Mouse (Mus musculus): ENCODE measurements at regions not wholly inside any gene's neighbourhood (a gene's known extent, or its start where the extent isn't known, plus 50 kb on each side); places are given as distances from the start of the nearest gene placed in this dataset.
A peak's percentile ranks its signal among the peaks of the same experiment; 100 is the strongest.

DNA sequence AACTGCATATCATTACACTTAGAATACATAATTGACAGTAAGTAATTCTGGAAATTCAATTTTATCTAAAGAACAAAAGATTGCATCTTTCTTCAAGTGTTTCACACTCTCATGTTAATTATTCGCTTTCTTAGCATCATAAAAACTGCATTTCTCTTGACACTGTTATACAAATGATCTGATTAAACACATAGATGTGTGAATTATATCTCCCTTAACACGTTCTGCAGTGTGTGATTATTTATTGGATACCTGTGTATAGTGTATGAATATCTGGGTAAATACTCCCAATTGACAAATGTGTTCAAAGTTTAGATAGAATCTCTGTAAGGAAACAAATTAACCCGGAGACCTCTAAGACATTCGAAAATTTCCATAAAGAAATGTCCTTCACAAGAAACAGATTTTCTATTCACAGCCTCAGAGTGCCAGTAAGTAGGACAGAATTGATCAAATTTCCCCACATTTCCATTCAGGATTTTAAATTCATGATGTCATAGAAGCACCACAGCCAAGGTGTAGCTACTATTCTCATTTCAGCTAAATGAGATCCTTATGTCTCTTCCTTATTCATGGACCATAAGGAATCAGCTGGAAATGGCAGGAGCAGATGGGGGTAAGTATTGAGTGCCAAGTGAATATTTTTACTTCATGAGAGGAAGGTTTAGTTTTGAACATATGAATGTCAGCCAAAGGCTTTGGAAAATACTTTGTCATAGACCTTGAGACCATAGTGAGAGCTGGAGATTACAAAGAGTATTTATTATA lies 2231.6 kb downstream of the Pcdh9 start:
- DNase-seq (ENCODE audit: low spot score) = no peak

DNA sequence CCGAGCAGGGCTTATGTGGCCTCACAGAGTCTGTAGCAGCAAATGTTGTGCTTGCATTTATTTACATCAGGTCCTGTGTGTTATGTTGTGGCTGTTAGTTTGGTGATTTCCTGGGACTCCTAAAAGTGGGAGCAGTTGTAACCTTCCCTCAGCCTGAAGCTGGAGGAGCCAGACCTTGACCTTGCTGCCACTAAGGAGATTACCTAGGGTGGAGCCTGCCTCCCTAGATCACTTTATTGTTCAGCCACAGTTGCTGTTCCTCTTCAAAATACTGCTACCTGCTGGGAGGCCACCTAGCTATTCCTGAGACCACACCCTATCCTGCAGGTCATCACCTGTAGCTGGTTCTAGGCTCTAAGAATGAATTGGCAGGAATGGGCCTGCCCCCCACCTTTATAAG lies 2234.5 kb downstream of the Pcdh9 start:
- DNase-seq (ENCODE audit: low spot score) = no peak

DNA sequence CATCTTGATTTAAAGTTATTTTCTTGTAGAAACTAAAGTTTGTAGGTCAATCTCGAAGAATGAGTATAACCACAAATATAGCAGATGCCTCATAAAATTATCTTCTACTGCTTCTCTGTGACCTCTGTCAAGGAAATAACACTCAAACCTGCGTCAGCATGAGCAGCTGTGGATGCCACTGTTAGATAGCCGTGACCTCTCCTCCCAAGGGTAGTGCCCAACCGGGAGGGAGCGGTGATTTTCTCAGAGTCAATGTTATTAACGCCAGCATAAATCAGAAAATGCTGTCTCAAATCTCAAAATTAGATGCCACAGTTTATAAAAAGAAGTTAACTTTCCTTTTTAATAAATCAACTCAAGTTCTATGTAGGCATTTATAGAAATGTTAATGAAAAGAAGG lies 2259.5 kb downstream of the Pcdh9 start:
- DNase-seq (ENCODE audit: low spot score) = peak; percentile 8

DNA sequence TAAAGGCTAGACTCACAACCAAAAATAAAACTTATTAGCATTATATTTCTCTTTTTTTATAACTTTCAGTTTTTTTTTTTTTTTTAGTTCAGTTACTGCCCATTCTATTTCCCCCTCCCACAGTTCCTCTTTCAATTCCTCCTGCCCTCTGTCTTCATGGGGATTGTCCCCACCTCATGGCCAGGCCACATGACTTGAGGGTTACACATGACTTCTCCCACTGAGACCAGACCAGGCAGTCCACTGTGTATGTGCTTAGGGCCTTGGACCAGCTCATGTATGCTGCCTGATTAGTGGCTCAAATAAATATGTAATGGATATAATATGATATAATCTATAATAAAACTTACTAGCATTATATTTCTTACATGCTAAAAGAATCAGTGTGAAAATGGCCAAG lies 2276.1 kb downstream of the Pcdh9 start:
- no peak for DNase-seq (ENCODE audit: low spot score)

DNA sequence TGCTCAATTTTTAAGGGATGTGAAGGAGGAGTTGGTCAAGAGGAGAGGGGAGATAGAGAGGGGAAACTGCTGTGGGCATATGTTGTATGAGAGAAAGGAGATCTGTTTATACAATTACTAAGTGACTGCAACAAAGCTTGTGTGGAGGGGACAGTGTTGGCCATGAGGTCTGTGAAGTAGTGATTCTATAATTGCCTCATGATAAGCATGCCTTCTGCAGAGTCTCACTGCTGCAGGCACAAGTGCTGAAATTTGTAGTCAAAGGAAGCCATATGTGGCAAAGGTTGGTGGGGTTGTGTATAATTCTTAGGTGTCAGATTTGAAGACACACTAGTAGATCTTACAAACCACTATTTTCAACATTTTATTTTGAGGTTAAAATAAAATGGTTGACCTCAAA lies 2285.9 kb downstream of the Pcdh9 start:
- no peak for DNase-seq (ENCODE audit: low spot score)

DNA sequence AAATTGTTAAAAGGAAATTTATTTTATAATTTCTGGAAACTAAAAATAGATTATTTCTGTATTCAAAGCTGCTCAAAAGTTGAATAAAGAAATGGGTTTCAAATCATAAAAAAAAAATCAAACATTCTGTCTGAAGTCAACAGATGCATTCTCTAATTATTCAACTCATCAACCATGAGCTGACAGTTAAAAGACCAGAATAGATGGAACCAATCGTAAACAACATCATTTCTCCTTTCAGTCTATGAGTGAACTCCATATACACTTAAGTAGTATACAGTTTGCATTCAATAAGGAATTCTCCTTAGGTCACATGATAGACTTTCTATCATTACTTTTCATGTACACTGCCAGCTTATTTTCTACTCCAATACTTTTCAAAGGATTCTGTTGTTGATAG lies 2308.0 kb downstream of the Pcdh9 start:
- no peak for DNase-seq (ENCODE audit: low spot score)

DNA sequence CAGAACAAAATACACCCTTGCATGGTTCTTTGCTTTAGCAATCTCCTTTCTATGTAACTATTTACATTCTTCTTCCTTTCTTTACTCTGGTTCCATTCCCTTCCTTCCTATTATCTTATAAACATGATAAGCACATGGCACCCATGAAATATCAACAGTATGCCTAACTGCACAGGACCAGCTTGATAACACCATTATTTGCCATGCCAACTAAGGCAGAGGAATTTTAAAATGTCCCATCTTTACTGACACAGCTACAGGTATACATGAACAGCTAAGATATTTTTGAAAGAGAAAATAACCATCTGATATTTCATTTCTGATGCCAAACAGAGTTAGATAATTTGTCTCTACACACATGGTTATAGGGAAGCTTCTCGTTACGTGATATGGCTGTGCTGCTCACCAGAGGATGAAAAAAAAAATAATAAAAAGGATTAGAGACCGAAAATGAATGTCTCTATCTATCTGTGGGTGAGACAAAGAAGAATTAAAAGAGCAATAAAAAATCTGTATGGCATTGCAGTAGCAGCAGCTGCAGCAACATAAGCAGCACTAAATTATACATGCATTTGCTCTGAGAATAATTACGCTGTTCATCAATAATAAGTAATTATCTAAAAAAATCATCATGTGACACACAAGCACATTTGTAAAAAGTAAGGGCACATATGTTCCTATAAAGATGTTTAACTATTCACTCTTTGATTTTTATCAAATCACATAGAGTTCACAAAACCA lies 2308.6 kb downstream of the Pcdh9 start:
- no peak for DNase-seq (ENCODE audit: low spot score)

DNA sequence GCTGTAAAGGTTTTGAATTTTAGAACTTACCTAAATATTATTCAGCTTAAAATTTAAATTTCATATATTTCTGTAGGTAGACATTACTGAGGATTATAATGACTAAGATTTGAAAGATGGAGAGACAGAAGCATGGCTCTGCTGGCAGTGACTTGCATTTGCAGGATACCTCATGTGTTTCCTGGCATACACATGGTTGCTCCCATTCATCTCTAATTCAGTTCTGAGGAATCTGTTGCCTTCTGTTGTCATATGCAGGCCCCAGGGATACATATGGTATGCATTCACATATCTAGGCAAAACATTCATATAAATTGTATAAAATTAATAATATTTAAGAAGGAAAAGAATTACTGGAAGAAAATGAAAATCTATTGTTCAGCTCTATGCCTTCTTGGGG lies 2321.4 kb downstream of the Pcdh9 start:
- no peak for DNase-seq (ENCODE audit: low spot score)

DNA sequence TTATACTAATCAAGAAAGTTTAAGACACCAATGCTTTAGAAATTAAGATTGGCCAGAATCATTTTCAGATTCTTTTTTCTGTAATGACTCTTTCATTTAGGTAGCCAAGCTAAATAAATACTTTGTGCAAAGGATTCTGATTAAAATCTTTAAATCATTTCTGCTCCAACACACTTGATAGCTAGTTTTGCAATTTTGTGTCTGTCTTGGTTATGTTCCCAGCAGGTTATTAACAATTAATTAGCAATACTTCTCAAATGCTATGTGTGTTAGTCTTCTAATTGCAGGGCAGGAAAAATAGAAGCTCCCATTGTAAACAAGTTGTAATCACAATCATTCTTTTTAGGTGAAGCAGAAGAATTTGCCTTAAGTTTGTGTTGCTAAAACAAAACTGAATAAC lies 2351.3 kb downstream of the Pcdh9 start:
- DNase-seq (ENCODE audit: low spot score) = no peak

DNA sequence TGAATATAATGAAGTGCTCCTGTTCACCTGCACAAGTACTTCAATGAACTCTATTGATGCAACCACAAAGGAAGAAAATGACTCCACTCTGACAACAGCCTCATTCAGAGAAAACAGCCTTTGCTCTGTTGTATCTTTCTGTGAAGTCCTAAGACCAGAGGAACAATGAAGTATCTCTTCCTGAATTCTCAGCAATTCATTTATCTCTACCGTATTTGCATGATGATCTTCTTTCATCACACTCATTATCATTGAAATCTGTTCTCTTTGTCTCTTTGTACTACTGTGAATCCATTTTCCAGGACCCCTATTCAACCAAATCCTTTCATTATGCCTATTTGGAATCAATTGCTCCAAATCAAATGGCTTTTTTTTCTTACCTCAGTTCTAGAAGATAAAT lies 2355.5 kb downstream of the Pcdh9 start:
- no peak for DNase-seq (ENCODE audit: low spot score)

DNA sequence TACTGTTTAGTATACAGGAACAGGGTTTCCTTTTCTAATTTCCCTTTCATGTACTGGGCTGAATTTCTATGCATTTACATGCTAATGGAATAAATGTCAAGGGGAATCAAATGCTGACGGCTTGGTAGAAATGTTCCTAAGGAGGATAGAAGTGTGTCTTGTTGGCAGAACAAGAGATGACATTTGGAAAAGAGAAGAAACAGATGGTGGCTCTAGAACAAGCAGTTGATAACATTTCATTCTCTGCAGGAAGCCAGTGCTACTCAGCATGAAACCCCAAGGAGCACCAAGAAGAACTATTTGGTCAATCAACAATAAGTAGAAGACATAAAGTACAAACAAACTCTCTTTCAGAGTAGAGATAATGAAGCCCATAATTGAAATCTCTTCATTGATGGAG lies 2392.0 kb downstream of the Pcdh9 start:
- no peak for DNase-seq (ENCODE audit: low spot score)

DNA sequence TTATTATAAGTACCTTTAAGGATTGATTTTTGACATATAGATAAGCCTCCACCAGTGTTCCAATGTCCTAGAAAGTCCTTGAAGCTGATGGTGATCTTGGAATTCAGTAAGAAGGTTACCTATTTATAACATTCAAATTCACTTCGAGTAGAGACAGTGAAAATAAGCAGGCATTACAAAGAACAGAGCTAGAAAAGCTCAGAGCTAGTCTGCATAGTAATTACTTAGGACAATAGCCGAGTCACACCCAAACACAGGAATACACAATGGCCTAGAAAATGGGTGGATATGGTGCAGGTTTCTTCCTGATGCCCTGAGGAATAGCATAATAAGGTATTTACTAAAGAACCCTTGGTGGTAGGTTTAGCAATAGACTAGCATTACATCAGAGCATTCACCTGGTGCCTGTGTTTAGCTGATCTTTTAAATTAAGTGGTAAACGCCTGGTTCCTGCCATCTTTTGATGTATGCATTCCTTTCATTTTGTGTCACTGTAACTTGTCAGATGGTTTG lies 2412.1 kb downstream of the Pcdh9 start:
- no peak for DNase-seq (ENCODE audit: low spot score)

DNA sequence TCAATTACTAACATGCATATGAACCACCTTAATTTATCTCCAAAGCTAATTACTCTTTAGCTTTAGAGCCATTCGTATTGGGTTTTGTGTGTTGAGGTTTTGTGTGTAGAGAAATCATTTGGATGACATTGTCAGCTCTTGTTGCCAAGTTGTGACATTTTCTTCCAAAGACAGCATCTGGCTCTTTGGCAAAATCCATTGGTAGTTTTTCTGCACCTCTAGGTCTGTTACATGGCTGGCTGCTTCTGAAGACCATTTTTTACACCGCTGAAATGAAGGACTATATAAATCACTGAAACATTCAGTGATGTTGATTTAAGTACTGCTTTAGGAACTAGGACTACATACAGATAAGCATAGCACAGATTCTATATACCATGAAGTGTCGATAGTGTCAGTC lies 2426.6 kb downstream of the Pcdh9 start:
- DNase-seq (ENCODE audit: low spot score) = no peak

DNA sequence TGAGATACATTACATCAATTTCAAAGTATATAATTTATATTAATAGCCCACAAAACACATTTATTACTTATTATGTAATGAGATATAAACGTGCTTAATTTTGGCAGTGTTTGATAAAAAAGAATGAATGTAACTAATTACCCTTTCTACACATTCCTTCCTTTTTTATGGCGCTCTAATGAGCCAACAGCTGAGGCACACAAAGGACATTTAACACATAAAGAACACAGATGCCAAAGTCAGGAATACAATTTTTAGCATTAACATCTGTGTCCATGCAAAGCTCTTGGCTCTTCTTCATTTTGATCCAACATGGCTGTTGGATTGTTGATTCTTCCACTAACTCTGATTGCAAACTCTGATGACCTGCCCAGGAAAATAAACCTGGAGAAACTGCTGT lies 2427.8 kb downstream of the Pcdh9 start:
- no peak for DNase-seq (ENCODE audit: low spot score)

DNA sequence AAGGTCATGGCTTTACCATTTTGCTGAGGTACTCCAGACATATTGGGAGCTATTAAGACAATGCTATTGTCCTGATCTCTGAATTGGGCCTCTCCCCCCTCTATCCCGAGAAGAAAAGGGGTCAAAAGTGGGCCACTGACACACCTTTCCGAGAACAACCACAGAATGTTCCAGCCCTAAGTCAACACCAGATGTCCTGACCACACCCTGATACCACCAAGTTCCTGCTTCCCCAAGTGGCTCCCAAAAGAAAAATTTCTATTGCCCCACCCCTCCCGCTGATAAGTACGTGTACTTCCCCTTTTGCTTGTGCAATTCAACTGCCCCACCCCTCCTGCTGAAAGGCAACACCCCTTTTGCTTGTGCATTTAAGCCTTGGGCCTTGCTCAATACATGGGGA lies 2431.7 kb downstream of the Pcdh9 start:
- no peak for DNase-seq (ENCODE audit: low spot score)
